Mouse (Mus musculus) cerebellum, postnatal 10 days (tissue): ENCODE measurements around the gene Barx1.

Experiments used
- DNase-seq, 2 experiments: peaks; one replicate each; pipeline ENCODE4 v3.0.0; 2021; ENCODE audit warnings: mixed read lengths in 2 of 2

The Barx1 gene

DNA sequence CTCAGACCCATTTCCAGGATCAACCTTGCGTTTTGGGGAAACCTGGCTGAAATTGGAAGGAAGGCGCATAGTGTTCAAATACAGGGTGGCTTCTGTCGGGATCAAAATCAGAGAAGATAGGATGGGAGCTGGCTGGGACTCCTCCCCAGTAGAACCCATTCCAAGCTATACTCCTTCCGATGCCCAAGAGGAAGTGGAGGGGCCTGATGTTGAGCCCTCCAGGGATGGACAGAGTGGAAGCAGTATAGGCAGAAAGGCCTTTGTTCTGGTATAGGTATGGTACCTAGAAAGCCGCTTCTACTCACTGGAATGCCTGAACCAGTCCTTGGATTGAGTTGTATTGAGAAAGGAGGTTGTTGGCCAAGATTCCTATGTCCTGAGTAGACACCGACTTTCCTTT lies 2.1 kb upstream of the Barx1 start:
- DNase-seq, result peak in 1 of 2 experiments; percentile 10

- DNase-seq, result no peak
Observed at GRCm38 (mm10) chr13:48661561-48661960, 1.2 kb upstream of the Barx1 start.

DNA sequence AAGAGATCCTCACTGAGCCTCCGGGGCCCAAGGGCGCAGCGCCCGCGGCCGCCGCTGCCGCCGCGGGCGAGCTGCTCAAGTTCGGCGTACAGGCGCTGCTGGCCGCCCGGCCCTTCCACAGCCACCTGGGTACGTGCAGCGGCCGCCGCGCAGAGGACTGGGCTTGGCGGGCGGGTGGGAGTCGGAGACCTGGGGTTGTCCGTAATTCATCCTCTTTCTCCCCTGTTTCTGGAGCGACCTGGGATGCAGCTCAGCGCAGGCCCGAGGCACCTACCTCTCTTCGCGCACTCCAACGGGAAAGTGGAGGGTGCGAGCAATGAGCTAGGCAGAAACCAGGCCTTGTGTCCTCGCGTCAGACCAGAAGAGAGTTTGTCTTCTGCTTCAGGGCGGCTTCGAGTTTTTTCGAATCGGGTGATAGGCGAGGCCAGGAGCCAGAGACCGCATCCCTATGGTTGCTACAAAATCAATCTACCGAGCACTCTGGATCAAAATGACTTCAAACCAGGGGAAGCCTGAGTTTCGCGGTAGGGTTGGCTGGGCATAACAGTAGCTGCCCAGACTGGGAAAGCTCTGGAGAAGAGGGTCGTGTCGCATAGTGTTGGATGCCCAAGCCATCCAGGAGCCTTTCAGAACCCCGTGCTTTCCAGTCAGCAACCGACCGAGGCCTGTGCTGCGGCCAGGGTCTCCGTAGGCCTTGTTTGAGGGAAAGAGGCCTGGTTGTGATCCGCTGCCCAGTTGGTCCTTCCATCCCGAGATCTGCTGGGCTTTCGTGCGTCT lies 601 bp downstream of the Barx1 start:
- peak in 1 of 2 experiments; percentile 47 for DNase-seq

DNA sequence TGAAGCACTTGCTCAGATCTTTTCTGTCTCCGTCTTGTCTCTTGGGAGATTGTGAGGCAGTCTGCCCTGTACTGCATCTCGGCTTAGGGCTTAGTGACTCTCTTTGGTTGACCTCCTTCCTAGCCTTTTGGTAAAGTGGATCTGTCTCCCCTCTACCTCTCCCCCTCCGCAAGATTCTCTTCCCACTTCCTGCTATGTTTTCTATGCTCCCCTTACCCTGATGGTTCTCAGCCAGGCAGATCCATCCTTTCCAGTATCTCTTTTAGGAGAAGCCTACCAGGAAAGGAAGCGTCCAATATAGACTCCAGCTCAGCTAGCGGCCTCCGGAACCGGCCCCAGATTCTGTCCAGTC lies 1.2 kb downstream of the Barx1 start:
- DNase-seq, result no peak

DNA sequence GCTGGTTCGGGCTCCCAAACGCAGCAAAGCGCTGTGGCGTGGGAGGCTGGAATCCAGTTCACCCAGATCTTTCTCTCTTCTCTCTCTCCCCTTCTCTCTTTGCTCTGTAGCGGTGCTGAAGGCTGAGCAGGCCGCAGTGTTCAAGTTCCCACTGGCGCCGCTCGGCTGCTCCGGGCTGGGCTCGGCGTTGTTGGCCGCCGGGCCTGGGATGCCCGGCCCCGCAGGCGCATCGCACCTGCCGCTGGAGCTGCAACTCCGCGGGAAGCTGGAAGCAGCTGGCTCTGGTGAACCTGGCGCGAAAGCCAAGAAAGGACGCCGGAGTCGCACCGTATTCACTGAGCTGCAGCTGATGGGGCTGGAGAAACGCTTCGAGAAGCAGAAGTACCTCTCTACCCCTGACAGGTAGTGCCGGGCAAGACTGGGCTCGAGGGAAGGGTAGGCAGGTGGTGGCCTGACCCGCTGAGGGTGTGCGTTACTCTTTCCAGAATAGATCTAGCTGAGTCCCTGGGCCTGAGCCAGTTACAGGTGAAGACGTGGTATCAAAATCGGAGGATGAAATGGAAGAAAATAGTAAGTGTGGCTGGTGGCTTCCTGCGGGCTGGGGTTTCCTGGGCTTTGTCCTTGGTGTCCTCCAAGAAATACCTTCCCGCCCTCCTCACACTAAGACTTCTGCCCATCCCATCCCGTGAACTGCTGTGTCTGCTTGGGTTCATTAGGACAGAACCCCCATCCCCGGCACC lies 2.3 kb downstream of the Barx1 start:
- peak; percentile 48 to 54 for DNase-seq

- peak; percentile 24 to 44 for DNase-seq
Observed at GRCm38 (mm10) chr13:48665656-48666597, 3.1 kb downstream of the Barx1 start.

- no peak for DNase-seq
Observed at GRCm38 (mm10) chr13:48667461-48667860, 4.7 kb downstream of the Barx1 start.

GRCm38 (mm10) chr13:48668091-48668975 lies 5.5 kb downstream of the Barx1 start:
- peak; percentile 43 to 44 for DNase-seq

DNA sequence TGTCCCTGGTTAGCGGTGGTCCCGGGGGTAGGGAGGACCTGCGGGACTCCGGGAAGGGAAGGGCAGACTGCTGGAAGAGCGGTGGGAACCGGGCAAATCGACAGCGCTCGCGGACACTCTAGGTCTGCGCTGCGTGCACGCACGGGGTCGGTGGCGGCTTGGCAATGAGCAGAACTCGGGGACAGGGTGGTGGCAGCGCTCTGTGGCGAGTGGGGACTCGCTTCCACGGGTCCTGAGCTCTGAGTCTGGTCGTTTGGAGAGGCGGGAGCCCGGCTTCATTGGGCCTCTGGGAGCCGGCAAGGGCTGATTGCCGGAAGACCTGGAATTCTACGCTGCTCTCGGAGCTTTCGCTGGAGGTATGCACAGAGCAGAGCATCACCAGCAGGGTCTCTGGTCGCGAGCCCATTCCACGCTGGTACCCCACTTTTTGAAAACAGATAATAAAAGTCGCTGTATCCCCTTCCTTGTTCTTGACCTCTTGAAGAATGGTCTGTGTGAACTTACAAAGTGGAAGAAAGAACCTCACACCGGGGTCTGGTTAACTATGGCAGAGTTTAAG lies 6.3 kb downstream of the Barx1 start:
- DNase-seq, result peak; percentile 37 to 42

DNA sequence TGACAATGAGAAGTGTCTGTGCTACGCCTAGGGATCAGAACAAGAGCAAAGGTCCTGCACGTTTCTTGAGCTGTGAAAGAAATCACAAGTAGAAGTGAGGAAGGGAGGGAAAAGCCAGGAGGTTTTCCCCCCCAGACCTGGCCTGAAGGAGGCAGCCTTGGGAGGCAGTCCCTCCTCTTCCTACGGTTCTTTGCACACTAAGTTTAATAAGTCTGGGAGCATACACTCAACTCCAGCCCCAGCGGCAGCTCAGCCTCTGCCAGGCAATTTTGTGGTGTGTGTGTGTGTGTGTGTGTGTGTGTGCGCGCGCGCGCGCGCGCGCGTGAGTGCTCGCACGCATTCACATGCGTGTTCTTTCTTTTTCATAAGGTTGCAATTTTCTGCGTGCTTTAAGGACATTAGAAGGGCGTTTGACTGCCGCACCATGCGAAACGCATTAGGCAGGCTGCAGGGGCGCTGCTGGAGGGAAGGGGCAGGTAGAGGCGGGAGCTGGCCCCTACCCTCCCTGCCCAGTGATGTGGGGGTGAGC lies 9.6 kb downstream of the Barx1 start:
- DNase-seq, result no peak

GRCm38 (mm10) chr13:48674609-48675008 lies 11.8 kb downstream of the Barx1 start:
- no peak for DNase-seq

DNA sequence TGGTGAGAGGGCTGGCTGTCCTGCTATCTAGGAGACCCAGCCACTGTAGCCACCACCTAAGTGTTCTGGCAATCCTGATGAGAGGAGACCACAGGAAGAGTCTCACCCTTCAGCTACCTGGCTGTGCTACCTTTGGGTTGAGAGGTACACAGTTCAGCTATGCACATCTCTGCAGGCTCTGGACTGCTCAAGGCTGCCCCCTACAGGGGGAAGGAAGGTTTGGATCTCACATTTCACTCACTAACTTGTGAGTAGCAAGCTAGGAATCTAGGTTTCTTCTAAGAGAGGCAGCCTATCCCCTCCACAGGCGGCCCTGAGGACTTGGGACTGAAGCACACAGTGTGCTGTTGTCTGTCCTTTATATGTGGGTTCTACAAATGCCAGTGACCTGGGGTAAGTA lies 16.6 kb downstream of the Barx1 start:
- peak; percentile 43 to 52 for DNase-seq

DNA sequence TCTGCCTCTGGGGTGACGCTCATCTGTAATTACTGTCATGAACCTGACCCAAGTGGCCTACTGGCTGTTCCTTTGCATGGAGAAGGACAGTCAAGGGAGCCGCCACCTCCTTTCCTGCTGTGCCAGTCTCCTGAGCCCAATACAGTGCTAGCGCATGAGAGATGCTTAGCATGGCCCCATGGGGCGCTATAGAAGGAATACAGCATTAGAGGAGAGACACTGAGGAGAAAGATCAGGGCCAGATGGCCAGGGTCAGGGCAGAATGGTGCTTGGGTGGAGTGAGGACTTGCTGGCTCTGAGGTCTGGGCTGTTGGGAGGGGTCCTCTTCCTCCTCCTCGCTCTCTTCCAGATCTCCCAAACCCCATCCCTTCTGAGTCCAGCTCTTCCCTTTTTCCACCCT lies 23.9 kb downstream of the Barx1 start:
- no peak for DNase-seq

DNA sequence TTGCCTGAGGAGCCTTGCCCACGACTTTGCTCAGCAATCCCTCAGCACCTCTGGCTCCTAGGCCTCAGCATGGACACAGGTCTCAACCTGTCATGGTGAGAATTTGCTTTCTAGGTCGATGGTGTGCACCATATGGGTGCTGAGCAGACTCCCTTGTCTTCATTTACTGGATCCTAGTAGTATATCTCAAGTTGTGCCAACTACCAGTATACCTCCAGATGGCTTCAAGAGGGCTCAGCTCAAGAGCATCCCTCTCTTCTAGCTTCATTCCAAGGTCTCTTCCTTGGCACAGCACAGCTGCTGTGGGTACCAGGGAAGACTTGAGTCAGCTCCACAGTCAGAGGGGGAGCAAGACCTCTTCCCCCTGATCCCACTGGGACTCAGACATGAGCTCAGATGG lies 29.2 kb downstream of the Barx1 start:
- DNase-seq, result no peak

GRCm38 (mm10) chr13:48694090-48695064 lies 31.6 kb downstream of the Barx1 start:
- peak; percentile 80 to 84 for DNase-seq

DNA sequence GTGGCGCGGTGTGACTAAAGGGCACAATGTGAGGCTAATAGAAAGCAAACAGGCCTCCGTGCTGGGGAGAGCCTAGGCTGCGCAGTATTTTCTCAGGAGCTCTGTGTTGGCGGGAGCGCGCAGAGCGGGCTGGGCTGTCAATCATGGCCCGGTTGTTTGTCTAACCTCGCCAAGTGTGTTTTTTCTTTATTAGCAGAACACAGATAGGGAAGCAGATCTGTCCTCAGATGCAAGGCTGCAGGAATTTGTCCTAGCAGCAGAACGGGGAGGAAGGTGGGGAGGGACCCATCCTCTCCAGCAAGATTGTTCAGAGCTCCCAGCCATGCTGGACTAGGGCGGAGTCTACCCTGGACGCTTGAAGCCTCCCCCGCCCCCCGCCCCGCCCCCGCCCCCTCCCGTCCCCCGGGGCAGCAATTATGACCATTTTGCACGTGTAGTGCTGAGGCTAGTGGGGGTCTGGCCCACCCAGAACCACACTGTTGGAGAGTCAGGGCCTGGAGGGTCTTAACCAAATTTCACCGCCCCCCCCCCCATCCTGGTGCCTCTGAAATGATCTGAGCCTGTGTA lies 43.7 kb downstream of the Barx1 start:
- DNase-seq, result peak; percentile 24 to 26

DNA sequence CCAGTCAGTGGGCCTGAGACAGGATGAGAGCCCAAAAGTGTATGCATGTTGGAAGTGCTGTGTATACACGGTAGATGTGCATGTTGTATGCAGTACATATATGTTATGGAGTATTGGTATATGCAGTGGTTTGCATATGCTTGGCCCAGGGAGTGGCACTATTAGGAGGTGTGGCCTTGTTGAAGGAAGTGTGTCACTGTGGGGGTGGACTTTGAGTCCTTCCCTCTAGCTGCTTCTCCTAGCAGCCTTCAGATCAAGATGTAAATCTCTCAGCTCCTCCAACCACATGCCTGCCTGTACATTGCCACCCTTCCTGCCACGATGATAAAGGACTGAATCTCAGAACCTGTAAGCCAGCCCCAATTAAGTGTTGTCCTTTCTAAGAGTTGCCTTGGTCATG lies 49.9 kb downstream of the Barx1 start:
- DNase-seq, result no peak

DNA sequence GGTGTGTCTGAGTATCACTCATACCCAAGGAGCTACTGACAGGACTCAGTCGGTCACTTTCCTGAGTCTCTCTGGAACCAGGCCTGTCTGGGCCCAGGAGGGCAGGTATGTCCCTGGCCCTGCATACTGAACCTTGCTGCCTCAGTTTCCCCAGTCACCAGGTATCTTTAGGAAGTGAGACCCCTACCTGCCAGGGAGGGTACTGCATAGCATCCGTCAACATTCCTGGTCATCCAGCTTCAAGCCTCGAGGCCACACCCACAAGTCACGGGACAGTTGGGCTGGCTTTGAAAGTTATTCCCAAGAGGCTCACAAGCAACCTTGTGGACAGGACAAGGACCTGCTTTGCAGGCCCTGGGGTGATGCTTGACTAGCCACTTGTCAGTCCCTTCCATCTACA lies 53.3 kb downstream of the Barx1 start:
- DNase-seq, result peak in 1 of 2 experiments; percentile 33
